Mouse (Mus musculus) thymus, adult 18-20 months (tissue): Measurements from ENCODE around the gene Vmn2r117.
"Not testable (repeated sequence)": the region's sequence is repeated elsewhere in the genome, so short reads cannot be mapped to it uniquely, and the experiment has no call there.

Experiments
- DNase-seq, 2 experiments: peaks; one replicate each; pipeline ENCODE4 v3.0.0; 2022; ENCODE audit warnings: mixed read lengths in 2 of 2

Vmn2r117 gene

DNA sequence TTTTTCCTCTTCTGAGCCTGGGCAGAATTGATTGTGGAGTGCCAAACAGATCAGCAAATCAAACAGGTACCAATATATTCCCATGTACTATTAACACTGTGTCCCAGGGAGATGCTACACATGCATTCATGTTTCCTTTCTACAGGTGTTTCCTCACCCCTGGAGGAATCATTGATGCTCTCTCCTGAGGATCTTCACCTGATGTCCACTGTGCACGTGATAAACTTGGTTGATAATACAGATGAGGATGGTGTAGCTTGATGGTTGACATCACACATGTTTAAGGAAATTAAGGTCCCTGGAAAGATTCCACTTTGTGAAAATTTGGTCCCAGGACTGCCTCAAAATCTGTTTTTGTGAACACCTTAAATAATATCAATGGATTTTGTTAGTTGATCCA lies at the start of gene Vmn2r117:
TSS of gene Vmn2r117 (minus strand) at position 101 of the 400 bp plus-strand sequence.
- DNase-seq: not testable (repeated sequence)

DNA sequence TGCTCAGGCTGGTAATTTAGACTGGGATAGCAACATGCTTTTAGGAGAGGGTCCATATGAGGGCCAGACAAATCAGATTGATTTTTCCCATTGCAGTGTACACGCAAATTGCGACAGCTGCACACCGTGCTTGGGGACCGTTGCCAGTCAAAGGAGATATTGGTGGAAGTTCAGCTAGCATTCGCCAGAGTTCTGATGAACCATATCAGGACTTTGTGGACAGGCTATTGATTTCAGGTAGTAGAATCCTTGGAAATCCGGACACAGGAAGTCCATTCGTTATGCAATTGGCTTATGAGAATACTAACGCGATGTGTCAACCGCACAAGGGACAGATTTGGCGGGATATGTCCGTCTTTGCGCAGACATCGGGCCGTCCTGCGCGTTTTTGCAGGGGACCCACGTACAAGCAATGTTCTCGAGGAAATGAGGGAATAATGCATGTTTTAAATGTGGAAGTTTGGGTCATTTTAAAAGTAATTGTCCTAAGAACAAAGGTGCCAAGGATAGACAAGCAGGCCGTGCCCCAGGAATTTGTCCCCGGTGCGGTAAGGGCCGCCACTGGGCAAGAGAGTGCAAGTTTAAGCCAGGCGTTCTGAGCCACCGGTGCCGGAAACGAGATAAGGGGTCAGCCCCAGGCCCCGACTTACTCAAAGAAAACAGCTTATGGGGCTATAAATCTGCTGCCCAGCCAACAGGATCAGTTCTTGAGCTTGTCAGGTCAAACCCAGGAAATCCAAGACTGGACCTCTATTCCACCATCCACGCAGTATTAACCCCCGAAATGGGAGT lies 43.6 kb upstream of the Vmn2r117 start:
- not testable (repeated sequence) for DNase-seq

DNA sequence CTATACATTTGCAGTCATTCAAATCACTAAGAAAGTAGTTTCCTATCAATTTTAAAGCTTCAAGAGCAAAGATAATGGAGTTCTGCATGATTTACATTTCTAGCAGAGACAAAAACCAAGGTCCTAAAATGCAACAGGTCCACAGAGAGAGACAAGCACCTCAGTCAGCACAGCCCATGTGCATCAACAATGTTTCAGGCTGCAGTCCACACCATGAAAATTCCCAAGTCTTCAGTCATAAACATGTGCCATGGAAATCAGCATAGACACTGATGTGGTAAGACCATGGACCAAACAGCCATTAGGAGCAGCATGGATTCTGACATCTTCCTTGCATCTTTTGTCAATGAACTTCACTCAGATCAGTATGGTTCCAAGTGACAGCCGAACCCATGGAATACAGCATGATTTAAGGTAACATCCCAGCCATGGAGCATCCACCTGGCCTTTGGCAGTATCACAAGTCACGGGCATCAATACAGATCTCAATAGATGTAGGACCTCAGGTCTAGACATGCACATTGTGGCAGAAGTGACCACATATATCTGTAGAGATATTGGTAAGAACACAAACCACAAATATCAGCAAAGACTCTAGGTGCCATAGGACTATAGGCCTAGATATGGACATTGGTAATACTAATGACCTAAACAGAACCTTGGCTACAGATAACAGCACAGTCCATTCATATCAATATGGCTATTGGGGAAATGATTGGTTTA lies 39.4 kb upstream of the Vmn2r117 start:
- no peak for DNase-seq

DNA sequence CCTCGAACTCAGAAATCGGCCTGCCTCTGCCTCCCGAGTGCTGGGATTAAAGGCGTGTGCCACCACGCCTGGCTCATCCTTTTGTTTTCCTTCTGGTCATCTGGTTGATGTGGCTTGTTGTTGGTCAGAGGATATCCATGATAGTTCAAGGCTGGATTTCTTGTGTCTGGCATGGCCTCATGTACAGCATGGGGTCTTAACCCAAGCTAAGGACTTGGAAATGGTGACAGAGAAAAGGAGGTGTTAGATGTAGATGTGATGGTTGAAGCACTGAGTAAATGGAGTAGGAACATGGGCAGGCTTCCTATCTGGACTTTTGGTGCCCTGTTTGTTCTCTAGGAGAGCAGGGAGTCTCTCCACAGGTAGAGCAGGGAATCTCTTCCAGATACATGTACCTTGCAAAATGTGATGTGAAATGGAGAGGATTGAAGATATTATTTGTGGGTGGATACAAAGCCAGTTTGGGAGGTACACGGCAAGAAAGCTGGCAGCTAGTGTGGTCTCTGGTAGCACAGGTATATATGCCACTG lies 46.3 kb downstream of the Vmn2r117 start:
- DNase-seq: no peak
